Mouse (Mus musculus) heart, adult 2 months (tissue): ENCODE results near the gene Pde3b. TPM values are rescaled to one million over a fixed set of nuclear protein-coding genes. Genes with fewer than 3 reads are reported as not detected.

Experiments
- DNase-seq, 2 experiments: peaks; one replicate each; pipeline ENCODE4 v3.0.0; 2021
- H3K27ac ChIP-seq: fragments of 200-600 bp; 2 replicates; pipeline ENCODE4 v1.8.1; 2022
- H3K27me3 ChIP-seq: fragments of 200-500 bp; 2 replicates; pipeline ENCODE4 v1.6.1; 2012; ENCODE audit warnings: mild to moderate bottlenecking, low read length, inconsistent platforms, mixed read lengths; ENCODE audit not compliant: control insufficient read depth, insufficient read depth
- H3K36me3 ChIP-seq: fragments of 200-500 bp; 2 replicates; pipeline ENCODE4 v1.6.1; 2012; ENCODE audit warnings: low read length, inconsistent platforms; ENCODE audit not compliant: control insufficient read depth, insufficient read depth
- H3K4me1 ChIP-seq: fragments of 200-500 bp; 2 replicates; pipeline ENCODE4 v1.6.1; 2011; ENCODE audit warnings: low read length; ENCODE audit not compliant: control insufficient read depth, insufficient read depth
- H3K4me3 ChIP-seq: fragments of 200-600 bp; 2 replicates; pipeline ENCODE4 v1.8.1; 2022
- H3K79me2 ChIP-seq: fragments of 200-500 bp; replicated peaks from 2 replicates; pipeline ENCODE4 v1.6.1; 2012; ENCODE audit warnings: mild to moderate bottlenecking, inconsistent platforms, low read length, moderate library complexity, mixed read lengths; ENCODE audit not compliant: control insufficient read depth, insufficient read depth
- H3K9ac ChIP-seq: fragments of 200-500 bp; 2 replicates; pipeline ENCODE4 v1.6.1; 2012; ENCODE audit warnings: low read depth, mild to moderate bottlenecking, control low read depth, inconsistent platforms, low read length, mixed read lengths
- CTCF ChIP-seq: fragments of 200-600 bp; IDR thresholded peaks from 2 replicates; pipeline ENCODE4 v1.8.1; 2022; ENCODE audit warnings: antibody characterized with exemption, mild to moderate bottlenecking, moderate library complexity
- EP300 ChIP-seq: fragments of 200-500 bp; IDR thresholded peaks from 2 replicates; pipeline ENCODE4 v1.6.1; 2011; ENCODE audit warnings: low read depth, low read length, control low read depth; ENCODE audit not compliant: insufficient read depth
- POLR2A ChIP-seq: fragments of 200-500 bp; IDR thresholded peaks from 2 replicates; pipeline ENCODE4 v1.6.1; 2011; ENCODE audit warnings: mild to moderate bottlenecking, low read depth, low read length, control low read depth; ENCODE audit not compliant: insufficient read depth
- WGBS: fragments of 180-500 bp; shearing (Covaris S2); methylation state at CpG from one replicate; pipeline ENCODE4 v1.1.7; 2018; 5-methylcytosine and 5-hydroxymethylcytosine counted together
- intact Hi-C: fragments of 180-260 bp; cut with DNase I; formaldehyde crosslinking; loops from one replicate; pipeline ENCODE4 v1.15.1; 2025
- polyA plus RNA-seq: library from polyadenylated mRNA; depleted of rRNA; stranded (reverse); fragments of >200 nt; gene quantifications from 2 replicates; pipeline ENCODE4 v1.2.3, GENCODE M21; 2012; rRNA removed
- total RNA-seq, 2 experiments: library from RNA; stranded (reverse); gene quantifications; 2 replicates each; pipeline ENCODE4 v1.2.3; 2021

The Pde3b gene
- total and polyA plus RNA-seq, 3 experiments, result 3.8 to 4.9 (median 4.8) TPM

- DNase-seq, result no peak
- intact Hi-C loops, result no loop called here
- H3K79me2 ChIP-seq, result no peaks in the 10 kb centered on the region
- H3K4me1 ChIP-seq, result peaks cover 4% of the 10 kb centered on the region
- no peaks in the 10 kb centered on the region for H3K36me3 ChIP-seq
- no peak overlapping the region for H3K27ac ChIP-seq
- no peak overlapping the region for H3K4me3 ChIP-seq
- 41% methylated on average over 3 of the region's 3 CpGs for WGBS
- TF ChIP-seq EP300 (no peak), POLR2A (no peak), CTCF (no peak)
- no peaks in the 10 kb centered on the region for H3K27me3 ChIP-seq
- H3K9ac ChIP-seq, result no peak overlapping the region
These were observed 161.8 kb downstream of the Pde3b start for GRCm38 (mm10) chr7:114576931-114577330.

- no peak overlapping the region for H3K4me3 ChIP-seq
- H3K4me1 ChIP-seq, result peaks cover 4% of the 10 kb centered on the region
- no peak overlapping the region for H3K9ac ChIP-seq
- TF ChIP-seq CTCF (no peak), EP300 (no peak), POLR2A (no peak)
- no peaks in the 10 kb centered on the region for H3K27me3 ChIP-seq
- H3K79me2 ChIP-seq, result no peaks in the 10 kb centered on the region
- H3K36me3 ChIP-seq, result no peaks in the 10 kb centered on the region
- DNase-seq, result no peak
- H3K27ac ChIP-seq, result no peak overlapping the region
- 84% methylated on average over 1 of the region's 1 CpGs for WGBS
- intact Hi-C loops, result no loop called here
These were observed 162.6 kb downstream of the Pde3b start for GRCm38 (mm10) chr7:114577665-114578064.

GRCm38 (mm10) chr7:114580426-114580825 lies 165.3 kb downstream of the Pde3b start:
- TF ChIP-seq EP300, result no peak
- peak; percentile 90 for TF ChIP-seq CTCF
- no peak overlapping the region for H3K27ac ChIP-seq
- intact Hi-C loops, result loop anchor here (1.0 to 5.0 kb wide), 4 partner anchors 54 to 237 kb away; partner anchors contain the start of gene Calcb
- 11% methylated on average over 4 of the region's 4 CpGs for WGBS
- peaks cover 4% of the 10 kb centered on the region for H3K4me1 ChIP-seq
- H3K36me3 ChIP-seq, result no peaks in the 10 kb centered on the region
- H3K27me3 ChIP-seq, result no peaks in the 10 kb centered on the region
- DNase-seq, result peak; percentile 11 to 32
- H3K9ac ChIP-seq, result no peak overlapping the region
- no peaks in the 10 kb centered on the region for H3K79me2 ChIP-seq
- H3K4me3 ChIP-seq, result no peak overlapping the region

- H3K4me3 ChIP-seq, result no peak overlapping the region
- peaks cover 4% of the 10 kb centered on the region for H3K4me1 ChIP-seq
- H3K36me3 ChIP-seq, result no peaks in the 10 kb centered on the region
- H3K79me2 ChIP-seq, result no peaks in the 10 kb centered on the region
- no peaks in the 10 kb centered on the region for H3K27me3 ChIP-seq
- no peak for TF ChIP-seq CTCF
- no peak for TF ChIP-seq POLR2A
- no peak for TF ChIP-seq EP300
- intact Hi-C loops, result loop anchor here (2.0 to 5.0 kb wide), 3 partner anchors 54 to 136 kb away; partner anchors contain the start of gene Calcb
- H3K9ac ChIP-seq, result no peak overlapping the region
- WGBS, result 58% methylated on average over 5 of the region's 5 CpGs
- H3K27ac ChIP-seq, result no peak overlapping the region
- DNase-seq, result no peak
These were observed 166.1 kb downstream of the Pde3b start for GRCm38 (mm10) chr7:114581200-114581599.

GRCm38 (mm10) chr7:114582441-114582840 lies 167.4 kb downstream of the Pde3b start:
- intact Hi-C loops, result loop anchor here (5.0 kb wide), 2 partner anchors 90 to 135 kb away; partner anchors contain the start of gene Calcb
- no peak overlapping the region for H3K9ac ChIP-seq
- 34% methylated on average over 2 of the region's 2 CpGs for WGBS

More at GRCm38 (mm10) chr7:114582441-114582840, 167.4 kb downstream of the Pde3b start:
- H3K27me3 ChIP-seq, result no peaks in the 10 kb centered on the region
- peaks cover 3% of the 10 kb centered on the region for H3K4me1 ChIP-seq
- no peak overlapping the region for H3K4me3 ChIP-seq
- no peaks in the 10 kb centered on the region for H3K79me2 ChIP-seq
- no peaks in the 10 kb centered on the region for H3K36me3 ChIP-seq
- TF ChIP-seq EP300, result no peak
- TF ChIP-seq POLR2A, result no peak
- no peak for TF ChIP-seq CTCF
- DNase-seq, result no peak
- H3K27ac ChIP-seq, result no peak overlapping the region

Other genes with a start within 250 kb of the Pde3b start
- gene Copb1, start 160.6 kb upstream of the Pde3b start, total RNA-seq, result 10 to 100 TPM; 40.1 to 40.5 TPM
- gene Copb1, start 160.6 kb upstream of the Pde3b start, polyA plus RNA-seq, result 16.5 and 32.3 TPM in 2 replicates
- 100 to 1,000 TPM; 132 to 142 TPM for gene Psma1, start 139.2 kb upstream of the Pde3b start, total RNA-seq
- gene Psma1, start 139.2 kb upstream of the Pde3b start, polyA plus RNA-seq, result 116 and 221 TPM in 2 replicates
- under 1 TPM; 0.47 to 0.52 TPM for gene Cyp2r1, start 147.7 kb downstream of the Pde3b start, total RNA-seq
- 0.12 and 0.15 TPM in 2 replicates for gene Cyp2r1, start 147.7 kb downstream of the Pde3b start, polyA plus RNA-seq
- not detected for gene Calca, start 221.1 kb downstream of the Pde3b start, total RNA-seq
- gene Calca, start 221.1 kb downstream of the Pde3b start, polyA plus RNA-seq, result 0.29 TPM in 1 of 2 replicates, not detected in the other